Mouse (Mus musculus): ENCODE measurements around the gene Tmem192. TPM values are rescaled to one million over a fixed set of nuclear protein-coding genes. Genes with fewer than 3 reads are reported as not detected.
A peak's percentile ranks its signal among the peaks of the same experiment; 100 is the strongest.

Gene Tmem192
- polyA plus RNA-seq, 1 experiment from 2014 or later: 29.1 TPM

DNA sequence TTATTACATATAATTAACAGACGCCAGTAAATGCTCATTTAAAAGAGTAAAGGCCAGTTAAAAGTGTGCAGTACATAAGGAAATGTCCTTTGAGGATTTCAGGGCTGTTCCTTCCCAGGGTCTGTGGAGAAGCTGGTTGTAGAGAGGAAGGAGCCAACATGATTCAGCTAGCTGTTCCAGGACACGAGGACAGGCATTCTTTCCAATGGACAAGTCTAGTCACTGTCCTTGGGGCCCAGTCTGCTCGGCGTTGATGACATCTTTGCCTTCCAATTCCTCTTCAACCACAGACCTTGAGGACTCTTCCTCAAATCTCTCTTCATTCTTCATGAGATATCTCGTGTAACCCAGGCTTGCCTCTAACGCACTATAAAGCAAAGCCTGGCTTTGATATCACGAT lies 1.4 kb upstream of the Tmem192 start:
- Histone ChIP-seq H3K4me1 (ENCODE audit: control insufficient read depth, insufficient read depth, low read length) (no peaks in the 10 kb centered on the region), H3K4me2 (replicated peaks; ENCODE audit: low read depth, low read length) (no peak overlapping the region)
- WGBS: 76% methylated on average over 7 of the region's 7 CpGs

DNA sequence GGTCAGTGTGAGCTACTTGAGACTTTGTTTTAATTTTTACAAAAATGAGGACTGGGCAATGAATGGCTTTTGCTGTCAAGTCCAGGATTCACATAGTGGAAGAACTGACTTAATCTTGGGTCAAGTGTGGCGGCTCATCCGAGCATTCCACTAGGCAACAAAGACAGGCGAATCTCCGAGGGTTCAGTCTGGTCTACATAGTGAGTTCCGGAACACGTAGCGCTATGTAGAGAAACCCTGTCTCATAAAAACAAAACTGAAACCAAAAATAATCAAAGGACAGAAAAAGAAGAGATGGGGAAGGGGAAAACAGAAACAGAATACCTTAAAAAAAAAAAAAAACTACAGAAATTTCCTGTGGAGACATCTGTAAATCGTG lies 555 bp upstream of the Tmem192 start:
- Histone ChIP-seq H3K4me3 (ENCODE audit: low read depth, low read length) (peak overlapping the region; percentile 59; the same call in 1 of the 2 replicates), H3K4me2 (replicated peaks; ENCODE audit: low read depth, low read length) (peak overlapping the region; percentile 57), H3K27ac (ENCODE audit: low read length) (no peak overlapping the region), H3K9me3 (ENCODE audit: control insufficient read depth, low read depth, low read length) (no peaks in the 10 kb centered on the region), H3K4me1 (ENCODE audit: control insufficient read depth, insufficient read depth, low read length) (no peaks in the 10 kb centered on the region), H3K36me3 (ENCODE audit: control insufficient read depth, insufficient read depth, low read length) (no peaks in the 10 kb centered on the region), H3K27me3 (ENCODE audit: control insufficient read depth, insufficient read depth, low read length) (no peaks in the 10 kb centered on the region), H3K9ac (replicated peaks; ENCODE audit: low read depth, low read length) (no peak overlapping the region)
- 58% methylated on average over 8 of the region's 8 CpGs for WGBS
- no peak for ATAC-seq (ENCODE audit: insufficient number of reproducible peaks, insufficient read depth, low FRiP score, low read depth)

More for the DNA sequence above, 1.4 kb upstream of the Tmem192 start:
- Histone ChIP-seq H3K9ac (replicated peaks; ENCODE audit: low read depth, low read length) (no peak overlapping the region), H3K9me3 (ENCODE audit: control insufficient read depth, low read depth, low read length) (no peaks in the 10 kb centered on the region), H3K27ac (ENCODE audit: low read length) (no peak overlapping the region), H3K36me3 (ENCODE audit: control insufficient read depth, insufficient read depth, low read length) (no peaks in the 10 kb centered on the region), H3K4me3 (ENCODE audit: low read depth, low read length) (no peak overlapping the region), H3K27me3 (ENCODE audit: control insufficient read depth, insufficient read depth, low read length) (no peaks in the 10 kb centered on the region)
- ATAC-seq (ENCODE audit: insufficient number of reproducible peaks, insufficient read depth, low FRiP score, low read depth): no peak

- H3K36me3 ChIP-seq (ENCODE audit: control insufficient read depth, insufficient read depth, low read length): no peaks in the 10 kb centered on the region
- WGBS: 9% methylated on average over 10 of the region's 10 CpGs
- H3K27ac ChIP-seq (ENCODE audit: low read length): peak overlapping the region; percentile 44; the same call in 1 of the 2 replicates
- H3K27me3 ChIP-seq (ENCODE audit: control insufficient read depth, insufficient read depth, low read length): no peaks in the 10 kb centered on the region
- no peaks in the 10 kb centered on the region for H3K4me1 ChIP-seq (ENCODE audit: control insufficient read depth, insufficient read depth, low read length)
- ATAC-seq (ENCODE audit: insufficient number of reproducible peaks, insufficient read depth, low FRiP score, low read depth): no peak
- H3K9ac ChIP-seq (replicated peaks; ENCODE audit: low read depth, low read length): peak overlapping the region; percentile 53
- H3K4me2 ChIP-seq (replicated peaks; ENCODE audit: low read depth, low read length): peak overlapping the region; percentile 57
- H3K4me3 ChIP-seq (ENCODE audit: low read depth, low read length): peak overlapping the region; percentile 59
- H3K9me3 ChIP-seq (ENCODE audit: control insufficient read depth, low read depth, low read length): no peaks in the 10 kb centered on the region
Measured at GRCm38 (mm10) chr8:64947698-64948034, 681 bp downstream of the Tmem192 start.

GRCm38 (mm10) chr8:64948371-64948770 lies 1.4 kb downstream of the Tmem192 start:
- Histone ChIP-seq H3K4me1 (ENCODE audit: control insufficient read depth, insufficient read depth, low read length) (no peaks in the 10 kb centered on the region), H3K36me3 (ENCODE audit: control insufficient read depth, insufficient read depth, low read length) (no peaks in the 10 kb centered on the region), H3K4me3 (ENCODE audit: low read depth, low read length) (no peak overlapping the region), H3K9ac (replicated peaks; ENCODE audit: low read depth, low read length) (no peak overlapping the region), H3K9me3 (ENCODE audit: control insufficient read depth, low read depth, low read length) (no peaks in the 10 kb centered on the region), H3K27ac (ENCODE audit: low read length) (no peak overlapping the region), H3K27me3 (ENCODE audit: control insufficient read depth, insufficient read depth, low read length) (no peaks in the 10 kb centered on the region), H3K4me2 (replicated peaks; ENCODE audit: low read depth, low read length) (no peak overlapping the region)
- no peak for ATAC-seq (ENCODE audit: insufficient number of reproducible peaks, insufficient read depth, low FRiP score, low read depth)
- WGBS: 84% methylated on average over 1 of the region's 1 CpGs

DNA sequence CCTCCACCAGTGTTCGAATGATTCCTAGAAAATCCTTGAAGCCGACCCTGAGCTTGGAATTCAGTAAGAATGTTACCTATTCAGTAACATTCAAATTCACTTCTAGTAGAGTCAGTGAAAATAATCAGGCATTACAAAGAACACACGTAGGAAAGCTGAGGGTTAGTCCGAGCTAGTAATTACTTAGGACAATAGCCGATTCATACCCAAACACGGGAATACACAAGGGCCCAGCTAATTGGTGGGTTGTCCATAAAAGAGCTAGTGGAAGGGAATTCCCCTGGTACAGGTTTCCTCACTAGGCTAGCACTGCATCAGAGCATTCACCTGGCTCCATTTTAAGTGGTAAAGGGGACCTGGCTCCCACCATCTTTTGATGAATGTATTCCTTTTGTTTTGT lies 5.1 kb downstream of the Tmem192 start:
- no peaks in the 10 kb centered on the region for H3K4me1 ChIP-seq (ENCODE audit: control insufficient read depth, insufficient read depth, low read length)
- no peaks in the 10 kb centered on the region for H3K27me3 ChIP-seq (ENCODE audit: control insufficient read depth, insufficient read depth, low read length)
- 90% methylated on average over 6 of the region's 6 CpGs for WGBS
- H3K4me3 ChIP-seq (ENCODE audit: low read depth, low read length): no peak overlapping the region
- H3K9ac ChIP-seq (replicated peaks; ENCODE audit: low read depth, low read length): no peak overlapping the region
- no peak for ATAC-seq (ENCODE audit: insufficient number of reproducible peaks, insufficient read depth, low FRiP score, low read depth)
- no peaks in the 10 kb centered on the region for H3K9me3 ChIP-seq (ENCODE audit: control insufficient read depth, low read depth, low read length)
- H3K4me2 ChIP-seq (replicated peaks; ENCODE audit: low read depth, low read length): no peak overlapping the region
- no peaks in the 10 kb centered on the region for H3K36me3 ChIP-seq (ENCODE audit: control insufficient read depth, insufficient read depth, low read length)
- no peak overlapping the region for H3K27ac ChIP-seq (ENCODE audit: low read length)

DNA sequence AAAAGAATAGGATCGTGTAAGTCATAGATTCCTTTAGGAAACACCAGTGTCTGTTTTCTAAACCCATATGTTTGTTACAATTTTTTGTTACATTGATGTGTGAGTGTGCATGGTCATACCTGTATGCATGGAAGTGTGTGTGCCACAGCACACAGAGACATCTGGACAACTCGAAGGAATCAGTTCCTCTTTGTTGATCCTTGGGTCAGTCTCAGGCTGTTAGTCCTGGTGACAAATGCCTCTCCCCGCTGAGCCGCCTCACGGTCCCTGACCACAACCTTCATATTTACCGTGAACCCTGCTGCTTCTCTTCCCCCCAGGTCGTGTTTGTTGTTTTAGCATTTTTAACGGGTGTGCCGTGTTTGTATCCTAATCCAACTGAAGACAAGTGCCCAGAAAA lies 12.0 kb downstream of the Tmem192 start:
- ATAC-seq (ENCODE audit: insufficient number of reproducible peaks, insufficient read depth, low FRiP score, low read depth): no peak
- Histone ChIP-seq H3K27ac (ENCODE audit: low read length) (no peak overlapping the region), H3K27me3 (ENCODE audit: control insufficient read depth, insufficient read depth, low read length) (no peaks in the 10 kb centered on the region), H3K9ac (replicated peaks; ENCODE audit: low read depth, low read length) (no peak overlapping the region), H3K4me1 (ENCODE audit: control insufficient read depth, insufficient read depth, low read length) (no peaks in the 10 kb centered on the region), H3K4me3 (ENCODE audit: low read depth, low read length) (no peak overlapping the region), H3K4me2 (replicated peaks; ENCODE audit: low read depth, low read length) (no peak overlapping the region), H3K36me3 (ENCODE audit: control insufficient read depth, insufficient read depth, low read length) (no peaks in the 10 kb centered on the region; the same call in 1 of the 2 replicates), H3K9me3 (ENCODE audit: control insufficient read depth, low read depth, low read length) (no peaks in the 10 kb centered on the region)
- WGBS: 85% methylated on average over 9 of the region's 9 CpGs

GRCm38 (mm10) chr8:64962836-64963235 lies 15.9 kb downstream of the Tmem192 start:
- no peaks in the 10 kb centered on the region for H3K27me3 ChIP-seq (ENCODE audit: control insufficient read depth, insufficient read depth, low read length)
- H3K9ac ChIP-seq (replicated peaks; ENCODE audit: low read depth, low read length): no peak overlapping the region
- no peak overlapping the region for H3K27ac ChIP-seq (ENCODE audit: low read length)
- peaks cover 4% of the 10 kb centered on the region; the same call in 1 of the 2 replicates for H3K36me3 ChIP-seq (ENCODE audit: control insufficient read depth, insufficient read depth, low read length)
- no peaks in the 10 kb centered on the region for H3K4me1 ChIP-seq (ENCODE audit: control insufficient read depth, insufficient read depth, low read length)
- no peak overlapping the region for H3K4me2 ChIP-seq (replicated peaks; ENCODE audit: low read depth, low read length)
- H3K9me3 ChIP-seq (ENCODE audit: control insufficient read depth, low read depth, low read length): no peaks in the 10 kb centered on the region
- H3K4me3 ChIP-seq (ENCODE audit: low read depth, low read length): no peak overlapping the region
- ATAC-seq (ENCODE audit: insufficient number of reproducible peaks, insufficient read depth, low FRiP score, low read depth): no peak

- Histone ChIP-seq H3K9me3 (ENCODE audit: control insufficient read depth, low read depth, low read length) (no peaks in the 10 kb centered on the region), H3K4me2 (replicated peaks; ENCODE audit: low read depth, low read length) (no peak overlapping the region), H3K27me3 (ENCODE audit: control insufficient read depth, insufficient read depth, low read length) (no peaks in the 10 kb centered on the region), H3K4me3 (ENCODE audit: low read depth, low read length) (no peak overlapping the region), H3K9ac (replicated peaks; ENCODE audit: low read depth, low read length) (no peak overlapping the region), H3K27ac (ENCODE audit: low read length) (no peak overlapping the region), H3K36me3 (ENCODE audit: control insufficient read depth, insufficient read depth, low read length) (no peaks in the 10 kb centered on the region), H3K4me1 (ENCODE audit: control insufficient read depth, insufficient read depth, low read length) (no peaks in the 10 kb centered on the region)
- ATAC-seq (ENCODE audit: insufficient number of reproducible peaks, insufficient read depth, low FRiP score, low read depth): 0 out of 2 replicates have a peak, but pooled peaks have one; percentile 14
- WGBS: 73% methylated on average over 20 of the region's 20 CpGs
Measured at GRCm38 (mm10) chr8:64983150-64983897, 36.3 kb downstream of the Tmem192 start.

- Histone ChIP-seq H3K27ac (ENCODE audit: low read length) (no peak within 1 kb of the TSS), H3K27me3 (ENCODE audit: control insufficient read depth, insufficient read depth, low read length) (no peaks in the 10 kb centered on the region), H3K4me3 (ENCODE audit: low read depth, low read length) (no peak within 1 kb of the TSS), H3K9ac (replicated peaks; ENCODE audit: low read depth, low read length) (no peak within 1 kb of the TSS), H3K9me3 (ENCODE audit: control insufficient read depth, low read depth, low read length) (no peaks in the 10 kb centered on the region), H3K4me2 (replicated peaks; ENCODE audit: low read depth, low read length) (no peak within 1 kb of the TSS), H3K36me3 (ENCODE audit: control insufficient read depth, insufficient read depth, low read length) (no peaks in the 10 kb centered on the region), H3K4me1 (ENCODE audit: control insufficient read depth, insufficient read depth, low read length) (no peaks in the 10 kb centered on the region)
- no peak for ATAC-seq (ENCODE audit: insufficient number of reproducible peaks, insufficient read depth, low FRiP score, low read depth)
- 86% methylated on average over 4 of the region's 4 CpGs for WGBS
Measured at GRCm38 (mm10) chr8:64987731-64988130, 40.7 kb downstream of the Tmem192 start, which contains the start of gene Trim75. Trim75 (minus strand) TSS chr8:64987831.
